Mouse (Mus musculus) embryonic facial prominence, embryonic 10.5 days (tissue): ENCODE measurements around the gene Miga2. TPM values are rescaled to one million over a fixed set of nuclear protein-coding genes. Genes with fewer than 3 reads are reported as not detected.

Experiments
- DNase-seq: peaks from one replicate; pipeline ENCODE4 v3.0.0-alpha.2; 2017; ENCODE audit warnings: low spot score
- H3K27ac ChIP-seq: fragments of 300-500 bp; sonication (generic); replicated peaks from 2 replicates; pipeline ENCODE4 v1.5.1; 2016; ENCODE audit warnings: mild to moderate bottlenecking
- H3K27me3 ChIP-seq: fragments of 300-500 bp; sonication (generic); replicated peaks from 2 replicates; pipeline ENCODE4 v1.6.1; 2016; ENCODE audit warnings: low read depth, mild to moderate bottlenecking; ENCODE audit not compliant: poor library complexity, severe bottlenecking
- H3K36me3 ChIP-seq: fragments of 300-500 bp; sonication (generic); replicated peaks from 2 replicates; pipeline ENCODE4 v1.6.1; 2016; ENCODE audit warnings: mild to moderate bottlenecking, moderate library complexity
- H3K4me1 ChIP-seq: fragments of 300-500 bp; sonication (generic); 2 replicates; pipeline ENCODE4 v1.6.1; 2016
- H3K4me3 ChIP-seq: fragments of 300-500 bp; sonication (generic); 2 replicates; pipeline ENCODE4 v1.5.1; 2016; ENCODE audit warnings: mild to moderate bottlenecking, moderate library complexity
- H3K9me3 ChIP-seq: fragments of 300-500 bp; sonication (generic); 2 replicates; pipeline ENCODE4 v1.6.1; 2016; ENCODE audit warnings: mild to moderate bottlenecking
- WGBS: fragments of 180-500 bp; shearing (Covaris S2); methylation state at CpG from one replicate; pipeline ENCODE4 v1.1.7; 2016; 5-methylcytosine and 5-hydroxymethylcytosine counted together
- polyA plus RNA-seq: library from polyadenylated mRNA; unstranded; fragments of >200 nt; fragmentation: Nextera tagmentation; extraction: Ambion mirVana; gene quantifications from 2 replicates; pipeline ENCODE4 v1.2.1, GENCODE M21; 2016

Gene Miga2
- polyA plus RNA-seq, 1 experiment from 2014 or later = 30.8 TPM

- Histone ChIP-seq H3K4me3 (no peak overlapping the region), H3K27ac (no peak overlapping the region), H3K36me3 (peaks cover 100% of the 10 kb centered on the region), H3K27me3 (no peaks in the 10 kb centered on the region), H3K4me1 (no peaks in the 10 kb centered on the region), H3K9me3 (no peaks in the 10 kb centered on the region)
- 94% methylated on average over 7 of the region's 7 CpGs for WGBS
- no peak for DNase-seq
Measured at GRCm38 (mm10) chr2:30342544-30342943, 21.5 kb upstream of the Miga2 start.

GRCm38 (mm10) chr2:30343601-30344137 lies 20.4 kb upstream of the Miga2 start:
- Histone ChIP-seq H3K27me3 (no peaks in the 10 kb centered on the region), H3K9me3 (no peaks in the 10 kb centered on the region), H3K4me3 (no peak overlapping the region), H3K4me1 (peaks cover 3% of the 10 kb centered on the region; the same call in 1 of the 2 replicates), H3K27ac (no peak overlapping the region), H3K36me3 (peaks cover 100% of the 10 kb centered on the region)
- 84% methylated on average over 14 of the region's 14 CpGs for WGBS
- no peak for DNase-seq

- Histone ChIP-seq H3K4me3 (no peak overlapping the region), H3K27ac (no peak overlapping the region), H3K4me1 (peaks cover 3% of the 10 kb centered on the region; the same call in 1 of the 2 replicates), H3K27me3 (no peaks in the 10 kb centered on the region), H3K36me3 (peaks cover 100% of the 10 kb centered on the region), H3K9me3 (no peaks in the 10 kb centered on the region)
- 91% methylated on average over 7 of the region's 7 CpGs for WGBS
- DNase-seq = no peak
Measured at GRCm38 (mm10) chr2:30345971-30346676, 17.9 kb upstream of the Miga2 start.

- 91% methylated on average over 6 of the region's 6 CpGs for WGBS
- Histone ChIP-seq H3K4me1 (peaks cover 3% of the 10 kb centered on the region; the same call in 1 of the 2 replicates), H3K9me3 (no peaks in the 10 kb centered on the region), H3K36me3 (peaks cover 94% of the 10 kb centered on the region), H3K27ac (no peak overlapping the region), H3K27me3 (no peaks in the 10 kb centered on the region), H3K4me3 (no peak overlapping the region)
- no peak for DNase-seq
Measured at GRCm38 (mm10) chr2:30349196-30349595, 14.8 kb upstream of the Miga2 start.

GRCm38 (mm10) chr2:30351149-30351548 lies 12.9 kb upstream of the Miga2 start:
- Histone ChIP-seq H3K9me3 (no peaks in the 10 kb centered on the region), H3K27me3 (no peaks in the 10 kb centered on the region), H3K4me1 (peaks cover 16% of the 10 kb centered on the region), H3K27ac (no peak overlapping the region; the same call in 1 of the 2 replicates), H3K36me3 (peaks cover 92% of the 10 kb centered on the region), H3K4me3 (no peak overlapping the region)
- no peak for DNase-seq
- 79% methylated on average over 2 of the region's 2 CpGs for WGBS

GRCm38 (mm10) chr2:30355861-30356260 lies 8.2 kb upstream of the Miga2 start:
- Histone ChIP-seq H3K9me3 (no peaks in the 10 kb centered on the region), H3K36me3 (peaks cover 49% of the 10 kb centered on the region), H3K4me3 (no peak overlapping the region), H3K27ac (0 out of 2 replicates have a peak overlapping the region, but pooled peaks have one; percentile 1), H3K27me3 (no peaks in the 10 kb centered on the region), H3K4me1 (peaks cover 51% of the 10 kb centered on the region)
- no peak for DNase-seq
- WGBS = 66% methylated on average over 4 of the region's 4 CpGs

GRCm38 (mm10) chr2:30356266-30356665 lies 7.8 kb upstream of the Miga2 start:
- peaks cover 51% of the 10 kb centered on the region for H3K4me1 ChIP-seq
- H3K36me3 ChIP-seq = peaks cover 45% of the 10 kb centered on the region
- 0 out of 2 replicates have a peak overlapping the region, but pooled peaks have one; percentile 14 for H3K4me3 ChIP-seq
- H3K9me3 ChIP-seq = no peaks in the 10 kb centered on the region
- no peaks in the 10 kb centered on the region for H3K27me3 ChIP-seq
- no peak for DNase-seq
- 57% methylated on average over 4 of the region's 4 CpGs for WGBS
- peak overlapping the region; percentile 21; the same call in 1 of the 2 replicates for H3K27ac ChIP-seq

- 73% methylated on average over 9 of the region's 9 CpGs for WGBS
- Histone ChIP-seq H3K36me3 (peaks cover 44% of the 10 kb centered on the region), H3K9me3 (no peaks in the 10 kb centered on the region), H3K27me3 (no peaks in the 10 kb centered on the region), H3K27ac (0 out of 2 replicates have a peak overlapping the region, but pooled peaks have one; percentile 21), H3K4me3 (no peak overlapping the region), H3K4me1 (peaks cover 51% of the 10 kb centered on the region)
- DNase-seq = no peak
Measured at GRCm38 (mm10) chr2:30356906-30357305, 7.1 kb upstream of the Miga2 start.

GRCm38 (mm10) chr2:30357552-30358510 lies 6.2 kb upstream of the Miga2 start:
- peak overlapping the region; percentile 84 for H3K27ac ChIP-seq
- H3K9me3 ChIP-seq = no peaks in the 10 kb centered on the region
- peaks cover 35% of the 10 kb centered on the region for H3K36me3 ChIP-seq
- DNase-seq = peak; percentile 57
- H3K27me3 ChIP-seq = no peaks in the 10 kb centered on the region
- peaks cover 51% of the 10 kb centered on the region for H3K4me1 ChIP-seq
- 49% methylated on average over 8 of the region's 8 CpGs for WGBS
- peak overlapping the region; percentile 66 for H3K4me3 ChIP-seq

GRCm38 (mm10) chr2:30358533-30359531 lies 5.2 kb upstream of the Miga2 start, which contains the start of gene Sh3glb2:
Gene Sh3glb2, minus strand, starts transcription at chr2:30359337.
- DNase-seq = peak; percentile 93
- 3% methylated on average over 73 of the region's 73 CpGs for WGBS
- Histone ChIP-seq H3K36me3 (peaks cover 25% of the 10 kb centered on the region), H3K9me3 (no peaks in the 10 kb centered on the region), H3K4me1 (peaks cover 51% of the 10 kb centered on the region), H3K4me3 (peak within 1 kb of the TSS; percentile 66), H3K27me3 (no peaks in the 10 kb centered on the region), H3K27ac (peak within 1 kb of the TSS; percentile 84)

GRCm38 (mm10) chr2:30360626-30361025 lies 3.4 kb upstream of the Miga2 start:
- 83% methylated on average over 10 of the region's 10 CpGs for WGBS
- Histone ChIP-seq H3K4me3 (no peak overlapping the region), H3K4me1 (peaks cover 54% of the 10 kb centered on the region)

More at GRCm38 (mm10) chr2:30360626-30361025, 3.4 kb upstream of the Miga2 start:
- no peaks in the 10 kb centered on the region for H3K27me3 ChIP-seq
- no peaks in the 10 kb centered on the region for H3K9me3 ChIP-seq
- 0 out of 2 replicates have a peak, but pooled peaks cover 9% of the 10 kb centered on the region for H3K36me3 ChIP-seq
- H3K27ac ChIP-seq = no peak overlapping the region
- DNase-seq = no peak
